Mouse (Mus musculus) forebrain, embryonic 16.5 days (tissue): ENCODE data around the gene Aco2. TPM values are rescaled to one million over a fixed set of nuclear protein-coding genes. Genes with fewer than 3 reads are reported as not detected.

Experiments used
- ATAC-seq: fragments of 200-750 bp; cut with Nextera tagmentation; 2 replicates; pipeline ENCODE4 v1.8.0; 2017; ENCODE audit warnings: mild to moderate bottlenecking, moderate library complexity
- H3K27ac ChIP-seq: fragments of 300-500 bp; sonication (generic); 2 replicates; pipeline ENCODE4 v1.5.1; 2014; ENCODE audit warnings: low read length, control low read depth
- H3K27me3 ChIP-seq: fragments of 300-500 bp; sonication (generic); replicated peaks from 2 replicates; pipeline ENCODE4 v1.6.1; 2014; ENCODE audit warnings: low read length; ENCODE audit not compliant: control insufficient read depth, insufficient read depth
- H3K36me3 ChIP-seq: fragments of 300-500 bp; sonication (generic); 2 replicates; pipeline ENCODE4 v1.6.1; 2014; ENCODE audit not compliant: control insufficient read depth, insufficient read depth
- H3K4me1 ChIP-seq: fragments of 300-500 bp; sonication (generic); replicated peaks from 2 replicates; pipeline ENCODE4 v1.6.1; 2014; ENCODE audit warnings: low read length; ENCODE audit not compliant: control insufficient read depth, insufficient read depth
- H3K4me2 ChIP-seq: fragments of 300-500 bp; sonication (generic); 2 replicates; pipeline ENCODE4 v1.6.1; 2014; ENCODE audit warnings: mild to moderate bottlenecking, low read length, control low read depth
- H3K4me3 ChIP-seq: fragments of 300-500 bp; sonication (generic); replicated peaks from 2 replicates; pipeline ENCODE4 v1.5.1; 2014; ENCODE audit warnings: mild to moderate bottlenecking, low read length, control low read depth
- H3K9ac ChIP-seq: fragments of 300-500 bp; sonication (generic); replicated peaks from 2 replicates; pipeline ENCODE4 v1.6.1; 2014; ENCODE audit warnings: low read depth, low read length, control low read depth
- H3K9me3 ChIP-seq: fragments of 300-500 bp; sonication (generic); 2 replicates; pipeline ENCODE4 v1.6.1; 2016; ENCODE audit warnings: low read length; ENCODE audit not compliant: control insufficient read depth
- WGBS: fragments of 180-500 bp; shearing (Covaris S2); extraction: QIAGEN DNeasy Blood & Tissue Kit; methylation state at CpG from one replicate; pipeline ENCODE4 v1.1.7; 2014; 5-methylcytosine and 5-hydroxymethylcytosine counted together
- polyA plus RNA-seq: library from polyadenylated mRNA; unstranded; fragments of >200 nt; fragmentation: Nextera tagmentation; extraction: Ambion mirVana; gene quantifications from 2 replicates; pipeline ENCODE4 v1.2.1, GENCODE M21; 2015

Aco2 gene
- polyA plus RNA-seq, 1 experiment from 2014 or later: 260 TPM

DNA sequence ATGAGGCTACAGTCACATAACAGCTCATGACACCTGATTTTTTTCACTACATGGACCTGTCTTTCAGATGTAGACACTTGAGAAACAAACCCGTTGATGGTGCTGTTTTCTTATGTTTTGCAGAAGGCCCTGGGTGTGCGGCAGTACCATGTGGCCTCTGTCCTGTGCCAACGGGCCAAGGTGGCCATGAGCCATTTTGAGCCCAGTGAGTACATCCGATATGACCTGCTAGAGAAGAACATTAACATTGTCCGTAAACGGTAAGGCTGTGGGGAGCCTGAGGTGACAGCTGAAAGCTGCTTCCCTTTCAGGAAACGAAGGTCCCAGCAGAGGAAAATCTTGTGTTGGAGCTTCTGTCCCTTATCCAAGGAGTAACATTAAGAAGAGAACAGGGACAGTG is 17.1 kb downstream of the Aco2 start:
- Histone ChIP-seq H3K9me3 (no peaks in the 10 kb centered on the region), H3K27ac (no peak overlapping the region), H3K9ac (no peak overlapping the region), H3K4me3 (no peak overlapping the region), H3K4me2 (no peak overlapping the region), H3K4me1 (no peaks in the 10 kb centered on the region), H3K27me3 (no peaks in the 10 kb centered on the region), H3K36me3 (peaks cover 13% of the 10 kb centered on the region)
- WGBS: 95% methylated on average over 7 of the region's 7 CpGs
- ATAC-seq: no peak

GRCm38 (mm10) chr15:81891140-81891802 is 19.2 kb downstream of the Aco2 start:
- 97% methylated on average over 7 of the region's 7 CpGs for WGBS
- Histone ChIP-seq H3K27ac (no peak overlapping the region), H3K4me3 (no peak overlapping the region), H3K27me3 (no peaks in the 10 kb centered on the region), H3K36me3 (peaks cover 13% of the 10 kb centered on the region), H3K9ac (no peak overlapping the region), H3K4me2 (no peak overlapping the region), H3K4me1 (no peaks in the 10 kb centered on the region), H3K9me3 (no peaks in the 10 kb centered on the region)
- no peak for ATAC-seq

DNA sequence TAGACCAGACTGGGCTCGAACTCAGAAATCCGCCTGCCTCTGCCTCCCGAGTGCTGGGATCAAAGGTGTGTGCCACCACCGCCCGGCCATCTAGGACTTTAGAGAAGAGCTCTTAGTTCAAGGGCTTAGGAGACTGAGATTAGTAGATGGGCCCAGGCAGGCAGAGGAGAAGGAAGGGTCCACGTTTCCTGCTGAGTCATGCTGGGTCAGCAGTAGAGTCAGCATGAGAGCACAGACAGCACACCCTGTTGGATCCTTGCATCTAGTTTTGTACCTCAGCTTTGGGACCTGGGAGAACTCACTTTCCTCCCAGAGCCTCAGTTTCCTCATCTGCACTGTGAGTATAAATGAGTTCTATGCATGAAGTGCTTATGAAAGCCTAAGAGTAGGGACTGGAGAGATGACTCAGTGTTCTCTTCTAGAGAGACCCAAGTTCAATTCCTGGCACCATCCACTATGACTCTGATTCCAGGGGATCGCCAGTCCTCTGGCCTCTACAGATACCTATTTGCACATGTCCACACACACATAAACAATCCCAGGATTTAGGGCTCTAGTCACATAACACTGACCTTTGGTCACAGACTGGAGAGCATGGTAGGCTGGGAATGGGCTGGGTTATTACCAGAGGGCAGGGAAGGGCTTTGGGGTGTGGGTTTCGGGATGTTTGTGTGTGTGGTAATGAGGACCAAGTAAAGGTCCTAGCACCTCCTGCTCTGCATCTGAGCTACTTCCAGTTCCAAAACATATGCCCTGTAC is 19.9 kb downstream of the Aco2 start:
- ATAC-seq: no peak
- 94% methylated on average over 8 of the region's 8 CpGs for WGBS

DNA sequence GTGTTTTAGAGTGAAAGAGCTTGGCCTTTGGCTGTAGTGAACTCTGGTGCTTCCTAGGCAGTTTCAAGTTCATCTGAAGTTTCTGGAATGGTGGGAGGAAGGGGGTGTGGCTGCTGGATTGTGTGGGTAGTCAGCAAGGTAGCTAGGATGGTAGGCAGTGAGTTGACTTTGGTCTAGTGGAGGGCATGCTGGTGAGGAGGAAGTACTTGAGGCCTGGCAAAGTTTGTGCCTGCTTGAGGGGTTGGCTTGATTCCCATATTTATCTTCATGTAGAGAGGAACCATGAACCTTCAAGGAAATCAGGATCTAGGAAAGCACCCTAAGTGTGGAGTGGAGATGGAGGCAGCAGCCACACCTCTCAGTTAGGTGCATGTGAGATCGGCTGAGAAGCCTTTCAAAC is 21.9 kb downstream of the Aco2 start:
- Histone ChIP-seq H3K4me2 (no peak overlapping the region), H3K4me1 (no peaks in the 10 kb centered on the region), H3K27me3 (no peaks in the 10 kb centered on the region), H3K4me3 (no peak overlapping the region), H3K9me3 (no peaks in the 10 kb centered on the region), H3K9ac (no peak overlapping the region), H3K36me3 (peaks cover 13% of the 10 kb centered on the region), H3K27ac (no peak overlapping the region)
- no peak for ATAC-seq
- WGBS: 100% methylated on average over 1 of the region's 1 CpGs

More for the DNA sequence above, 19.9 kb downstream of the Aco2 start:
- Histone ChIP-seq H3K4me2 (no peak overlapping the region), H3K4me3 (no peak overlapping the region), H3K27ac (no peak overlapping the region), H3K9me3 (no peaks in the 10 kb centered on the region), H3K9ac (no peak overlapping the region), H3K36me3 (peaks cover 13% of the 10 kb centered on the region), H3K4me1 (no peaks in the 10 kb centered on the region), H3K27me3 (no peaks in the 10 kb centered on the region)

DNA sequence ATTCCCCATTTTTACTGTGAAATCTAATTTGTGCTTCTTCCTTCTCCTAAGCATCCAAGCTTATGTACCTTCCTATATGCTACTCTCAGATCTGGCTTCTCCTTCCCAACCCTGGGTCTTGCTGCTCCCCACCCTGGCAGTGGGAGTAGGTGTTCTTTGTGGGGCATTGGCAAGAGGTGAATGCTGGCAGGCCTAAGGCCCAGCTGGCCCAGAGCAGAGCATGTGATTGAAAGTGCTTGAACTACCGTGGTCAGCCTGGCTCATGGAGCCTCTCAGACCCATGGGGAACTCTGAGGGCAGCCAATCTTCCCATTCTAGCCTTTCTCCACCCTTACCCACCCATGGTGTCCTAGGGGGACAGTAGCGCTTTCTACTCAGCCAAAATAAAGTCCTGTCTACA is 24.3 kb downstream of the Aco2 start:
- ATAC-seq: no peak
- WGBS: 89% methylated on average over 2 of the region's 2 CpGs
- H3K4me2 ChIP-seq: no peak overlapping the region
- H3K9me3 ChIP-seq: no peaks in the 10 kb centered on the region
- no peak overlapping the region for H3K4me3 ChIP-seq
- no peaks in the 10 kb centered on the region for H3K4me1 ChIP-seq
- H3K9ac ChIP-seq: no peak overlapping the region
- no peaks in the 10 kb centered on the region for H3K27me3 ChIP-seq
- peaks cover 20% of the 10 kb centered on the region for H3K36me3 ChIP-seq
- H3K27ac ChIP-seq: no peak overlapping the region

- no peaks in the 10 kb centered on the region for H3K27me3 ChIP-seq
- no peak overlapping the region for H3K27ac ChIP-seq
- no peak overlapping the region for H3K4me2 ChIP-seq
- WGBS: 95% methylated on average over 5 of the region's 5 CpGs
- no peak overlapping the region for H3K4me3 ChIP-seq
- H3K36me3 ChIP-seq: peaks cover 12% of the 10 kb centered on the region
- no peaks in the 10 kb centered on the region for H3K9me3 ChIP-seq
- H3K4me1 ChIP-seq: no peaks in the 10 kb centered on the region
- ATAC-seq: no peak
- no peak overlapping the region for H3K9ac ChIP-seq
These were observed 25.6 kb downstream of the Aco2 start for GRCm38 (mm10) chr15:81897607-81898285.

DNA sequence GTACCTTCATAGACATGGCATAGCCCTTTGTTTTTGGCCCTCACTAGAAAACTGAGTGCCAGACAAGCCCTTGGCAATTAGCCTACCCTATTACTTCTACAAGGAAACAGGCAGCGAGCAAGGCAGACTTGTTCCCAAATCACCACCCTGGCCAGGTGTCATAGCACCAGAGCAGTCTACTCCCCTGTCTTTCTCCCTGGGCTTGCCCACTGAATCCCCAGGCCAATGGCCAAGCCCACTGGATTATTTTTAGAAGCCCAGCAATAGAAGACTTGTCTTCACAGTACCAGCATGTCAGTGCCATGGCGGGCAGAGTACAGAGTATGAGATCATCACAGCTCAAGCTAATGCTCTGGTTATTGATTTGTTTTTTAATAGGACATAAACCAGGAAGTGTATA is 26.6 kb downstream of the Aco2 start:
- Histone ChIP-seq H3K27ac (no peak overlapping the region), H3K4me3 (no peak overlapping the region), H3K36me3 (peaks cover 14% of the 10 kb centered on the region), H3K9me3 (no peaks in the 10 kb centered on the region), H3K9ac (no peak overlapping the region), H3K4me2 (no peak overlapping the region), H3K4me1 (no peaks in the 10 kb centered on the region), H3K27me3 (no peaks in the 10 kb centered on the region)
- 84% methylated on average over 2 of the region's 2 CpGs for WGBS
- ATAC-seq: no peak

- 28% methylated on average over 2 of the region's 2 CpGs for WGBS
- ATAC-seq: no peak
These were observed 32.8 kb downstream of the Aco2 start for GRCm38 (mm10) chr15:81904939-81905338.

GRCm38 (mm10) chr15:81907953-81908352 is 35.8 kb downstream of the Aco2 start:
- WGBS: 90% methylated on average over 8 of the region's 8 CpGs
- no peak overlapping the region for H3K9ac ChIP-seq

More at GRCm38 (mm10) chr15:81904939-81905338, 32.8 kb downstream of the Aco2 start:
- H3K4me3 ChIP-seq: no peak overlapping the region
- no peak overlapping the region for H3K4me2 ChIP-seq
- H3K9me3 ChIP-seq: no peaks in the 10 kb centered on the region
- H3K9ac ChIP-seq: no peak overlapping the region
- no peaks in the 10 kb centered on the region for H3K27me3 ChIP-seq
- no peak overlapping the region for H3K27ac ChIP-seq
- no peaks in the 10 kb centered on the region for H3K4me1 ChIP-seq
- peaks cover 24% of the 10 kb centered on the region for H3K36me3 ChIP-seq

More at GRCm38 (mm10) chr15:81907953-81908352, 35.8 kb downstream of the Aco2 start:
- Histone ChIP-seq H3K27ac (no peak overlapping the region), H3K9me3 (no peaks in the 10 kb centered on the region), H3K4me2 (no peak overlapping the region), H3K4me1 (no peaks in the 10 kb centered on the region), H3K4me3 (no peak overlapping the region), H3K36me3 (peaks cover 32% of the 10 kb centered on the region), H3K27me3 (no peaks in the 10 kb centered on the region)
- no peak for ATAC-seq
